In the genomic region with DNA sequence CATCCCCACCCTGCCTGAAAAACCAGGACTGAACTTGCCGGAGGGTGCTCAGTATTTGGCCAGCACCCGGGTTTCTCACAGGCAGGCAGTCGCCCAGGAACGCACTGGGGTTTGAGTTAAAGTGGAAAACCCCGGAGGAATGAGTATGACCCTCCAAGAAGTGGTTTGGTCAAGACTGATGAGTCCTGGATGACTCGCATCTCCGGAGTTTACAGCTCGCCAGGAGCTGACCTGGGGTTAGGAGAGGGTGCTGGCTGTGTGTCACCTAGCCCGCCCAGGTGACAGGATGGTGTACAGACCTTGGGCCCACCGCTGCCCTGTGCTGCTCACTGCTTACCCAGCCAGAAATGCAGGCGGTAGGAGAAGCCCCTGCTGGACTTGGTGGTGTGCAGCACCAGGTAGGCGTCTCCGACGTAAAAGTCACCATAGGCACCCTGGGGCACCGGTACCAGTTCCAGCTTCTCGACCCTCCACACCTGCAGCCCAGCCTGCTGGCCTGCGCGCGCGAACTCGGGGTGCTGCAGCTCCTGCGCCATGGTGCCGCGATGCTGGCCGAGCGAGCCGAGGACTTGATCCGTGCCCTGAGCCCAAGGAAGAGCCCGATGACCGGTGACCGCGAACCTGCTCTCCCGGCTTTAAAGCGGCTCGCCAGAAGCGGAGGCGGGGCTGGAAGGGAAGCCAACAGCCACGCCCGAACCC, we compare ENCODE assay signal across 8 mouse cellular contexts. TPM values are rescaled to one million over a fixed set of nuclear protein-coding genes. Genes with fewer than 3 reads are reported as not detected.
DNase-seq lines count a peak whose midpoint lies in the region; ATAC-seq lines count a peak whose summit lies in the region.

A gene (minus strand): TSS at position 656 of the 699 bp plus-strand sequence.

- peak within 1 kb of the TSS; percentile 49 for H3K4me3 ChIP-seq in embryonic facial prominence, embryonic 13.5 days
- H3K4me3 ChIP-seq in hindbrain, embryonic 12.5 days: peak within 1 kb of the TSS; percentile 38
- H3K4me3 ChIP-seq in limb, embryonic 12.5 days (replicated peaks): peak within 1 kb of the TSS; percentile 48
- peak within 1 kb of the TSS; percentile 40 for H3K4me3 ChIP-seq in midbrain, embryonic 14.5 days (replicated peaks; ENCODE audit: low read depth, low read length)

- no peaks in the 10 kb centered on the region for H3K36me3 ChIP-seq in embryonic facial prominence, embryonic 13.5 days
- H3K36me3 ChIP-seq in hindbrain, embryonic 12.5 days: no peaks in the 10 kb centered on the region
- H3K36me3 ChIP-seq in limb, embryonic 12.5 days: no peaks in the 10 kb centered on the region
- H3K36me3 ChIP-seq in midbrain, embryonic 14.5 days (ENCODE audit: control insufficient read depth, insufficient read depth, low read length): no peaks in the 10 kb centered on the region

- H3K27me3 ChIP-seq in embryonic facial prominence, embryonic 13.5 days: peaks cover 33% of the 10 kb centered on the region
- H3K27me3 ChIP-seq in hindbrain, embryonic 12.5 days: peaks cover 32% of the 10 kb centered on the region
- peaks cover 31% of the 10 kb centered on the region for H3K27me3 ChIP-seq in limb, embryonic 12.5 days
- peaks cover 19% of the 10 kb centered on the region for H3K27me3 ChIP-seq in midbrain, embryonic 14.5 days (ENCODE audit: control insufficient read depth, insufficient read depth, low read length)

- H3K4me2 ChIP-seq in embryonic facial prominence, embryonic 13.5 days: peak within 1 kb of the TSS; percentile 94
- peak within 1 kb of the TSS; percentile 58 for H3K4me2 ChIP-seq in hindbrain, embryonic 12.5 days (replicated peaks)
- H3K4me2 ChIP-seq in limb, embryonic 12.5 days: peak within 1 kb of the TSS; percentile 84
- H3K4me2 ChIP-seq in midbrain, embryonic 14.5 days (ENCODE audit: low read length): peak within 1 kb of the TSS; percentile 80

- DNase-seq in 3134 (ENCODE audit: extremely low read depth, insufficient read length, low spot score) (peak; percentile 10), MN1 (ENCODE audit: low spot score) (no peak)
- DNase-seq in CD4-positive, CD25-positive, alpha-beta regulatory T cell, adult 2 months (ENCODE audit: low read depth, low spot score): peak; percentile 16
- DNase-seq in midbrain, embryonic 14.5 days: peak; percentile 34
- DNase-seq in yolk sac, embryonic 10.5 days (ENCODE audit: low spot score): peak; percentile 4

- H3K9ac ChIP-seq in embryonic facial prominence, embryonic 13.5 days: peak within 1 kb of the TSS; percentile 61
- 0 out of 2 replicates have a peak within 1 kb of the TSS, but pooled peaks have one; percentile 35 for H3K9ac ChIP-seq in hindbrain, embryonic 12.5 days
- peak within 1 kb of the TSS; percentile 53 for H3K9ac ChIP-seq in limb, embryonic 12.5 days (replicated peaks)
- H3K9ac ChIP-seq in midbrain, embryonic 14.5 days (replicated peaks; ENCODE audit: low read length): peak within 1 kb of the TSS; percentile 39; the same call in 1 of the 2 replicates

- peaks cover 16% of the 10 kb centered on the region for H3K4me1 ChIP-seq in embryonic facial prominence, embryonic 13.5 days
- peaks cover 13% of the 10 kb centered on the region; the same call in 1 of the 2 replicates for H3K4me1 ChIP-seq in hindbrain, embryonic 12.5 days
- peaks cover 4% of the 10 kb centered on the region; the same call in 1 of the 2 replicates for H3K4me1 ChIP-seq in limb, embryonic 12.5 days (replicated peaks)
- peaks cover 12% of the 10 kb centered on the region for H3K4me1 ChIP-seq in midbrain, embryonic 14.5 days (ENCODE audit: control insufficient read depth, insufficient read depth, low read length)

- 1% methylated on average over 38 of the region's 39 CpGs for WGBS in embryonic facial prominence, embryonic 13.5 days
- 2% methylated on average over 39 of the region's 39 CpGs for WGBS in hindbrain, embryonic 12.5 days
- 1% methylated on average over 39 of the region's 39 CpGs for WGBS in limb, embryonic 12.5 days
- WGBS in midbrain, embryonic 14.5 days: 1% methylated on average over 39 of the region's 39 CpGs

- no peaks in the 10 kb centered on the region for H3K9me3 ChIP-seq in embryonic facial prominence, embryonic 13.5 days
- H3K9me3 ChIP-seq in hindbrain, embryonic 12.5 days (replicated peaks): no peaks in the 10 kb centered on the region
- peaks cover 4% of the 10 kb centered on the region; the same call in 1 of the 2 replicates for H3K9me3 ChIP-seq in limb, embryonic 12.5 days
- H3K9me3 ChIP-seq in midbrain, embryonic 14.5 days (ENCODE audit: control insufficient read depth, low read length): no peaks in the 10 kb centered on the region

- ATAC-seq in embryonic facial prominence, embryonic 13.5 days (ENCODE audit: insufficient number of reproducible peaks, insufficient read depth, low FRiP score, low TSS enrichment, low read depth): peak; percentile 56; the same call in 1 of the 2 replicates
- peak; percentile 70 for ATAC-seq in hindbrain, embryonic 12.5 days (ENCODE audit: low FRiP score)
- peak; percentile 60 for ATAC-seq in limb, embryonic 12.5 days (ENCODE audit: insufficient number of reproducible peaks, insufficient read depth, low FRiP score, low TSS enrichment, low read depth)
- ATAC-seq in midbrain, embryonic 14.5 days (ENCODE audit: low FRiP score, low TSS enrichment): peak; percentile 51

- no peak within 1 kb of the TSS for H3K27ac ChIP-seq in embryonic facial prominence, embryonic 13.5 days
- no peak within 1 kb of the TSS for H3K27ac ChIP-seq in hindbrain, embryonic 12.5 days
- no peak within 1 kb of the TSS for H3K27ac ChIP-seq in limb, embryonic 12.5 days
- no peak within 1 kb of the TSS for H3K27ac ChIP-seq in midbrain, embryonic 14.5 days (replicated peaks; ENCODE audit: low read depth, low read length)

RNA-seq across cellular contexts. Expression of the gene that starts here (rescaled TPM):
- polyA plus RNA-seq in embryonic facial prominence, embryonic 13.5 days (2015; fragmentation: Nextera tagmentation; extraction: Ambion mirVana): 5.5 and 8.1 TPM in 2 replicates
- polyA plus RNA-seq in hindbrain, embryonic 12.5 days (2016; fragmentation: Nextera tagmentation; extraction: Ambion mirVana): 0.83 and 3.5 TPM in 2 replicates
- polyA plus RNA-seq in limb, embryonic 12.5 days (2016; fragmentation: Nextera tagmentation; extraction: Ambion mirVana): 7.0 and 7.6 TPM in 2 replicates
- polyA plus RNA-seq in midbrain, embryonic 14.5 days (2014; fragmentation: Nextera tagmentation; extraction: Ambion mirVana): 0.11 TPM in 1 of 2 replicates, not detected in the other

Comparison
In these comparisons a context has a peak if more than half of its experiments do, and no peak if none do; other contexts are left out.
1. Peak in DNase-seq, ATAC-seq, H3K4me3 ChIP-seq, H3K9ac ChIP-seq and H3K4me2 ChIP-seq in midbrain, embryonic 14.5 days; RNA of the gene not detected or under 1 TPM.